Mouse (Mus musculus) kidney, embryonic 15.5 days (tissue): ENCODE measurements around the gene Asl. TPM values are rescaled to one million over a fixed set of nuclear protein-coding genes. Genes with fewer than 3 reads are reported as not detected.
A peak's percentile ranks its signal among the peaks of the same experiment; 100 is the strongest.

Source experiments
- ATAC-seq: fragments of 200-750 bp; cut with Nextera tagmentation; replicated peaks from 2 replicates; pipeline ENCODE4 v1.8.0; 2017; ENCODE audit warnings: moderate TSS enrichment; ENCODE audit not compliant: low FRiP score
- H3K27ac ChIP-seq: fragments of 300-500 bp; sonication (generic); 2 replicates; pipeline ENCODE4 v1.5.1; 2015; ENCODE audit warnings: mild to moderate bottlenecking, inconsistent platforms
- H3K27me3 ChIP-seq: fragments of 300-500 bp; sonication (generic); 2 replicates; pipeline ENCODE4 v1.6.1; 2015; ENCODE audit warnings: inconsistent platforms
- H3K36me3 ChIP-seq: fragments of 300-500 bp; sonication (generic); 2 replicates; pipeline ENCODE4 v1.6.1; 2015; ENCODE audit warnings: inconsistent platforms
- H3K4me1 ChIP-seq: fragments of 300-500 bp; sonication (generic); 2 replicates; pipeline ENCODE4 v1.6.1; 2015; ENCODE audit warnings: inconsistent platforms
- H3K4me2 ChIP-seq: fragments of 300-500 bp; sonication (generic); 2 replicates; pipeline ENCODE4 v1.6.1; 2015; ENCODE audit warnings: moderate library complexity, mild to moderate bottlenecking, inconsistent platforms
- H3K4me3 ChIP-seq: fragments of 300-500 bp; sonication (generic); replicated peaks from 2 replicates; pipeline ENCODE4 v1.5.1; 2015; ENCODE audit warnings: mild to moderate bottlenecking, inconsistent platforms
- H3K9ac ChIP-seq: fragments of 300-500 bp; sonication (generic); 2 replicates; pipeline ENCODE4 v1.6.1; 2015; ENCODE audit warnings: mild to moderate bottlenecking, inconsistent platforms
- H3K9me3 ChIP-seq: fragments of 300-500 bp; sonication (generic); replicated peaks from 2 replicates; pipeline ENCODE4 v1.6.1; 2016; ENCODE audit warnings: inconsistent platforms
- WGBS: fragments of 180-500 bp; shearing (Covaris S2); methylation state at CpG from one replicate; pipeline ENCODE4 v1.1.7; 2015; ENCODE audit warnings: mixed read lengths; 5-methylcytosine and 5-hydroxymethylcytosine counted together
- polyA plus RNA-seq: library from polyadenylated mRNA; unstranded; fragments of >200 nt; fragmentation: Nextera tagmentation; extraction: Ambion mirVana; gene quantifications from 2 replicates; pipeline ENCODE4 v1.2.1, GENCODE M21; 2015

Gene Asl
- polyA plus RNA-seq, 1 experiment from 2014 or later = 50.6 TPM

GRCm38 (mm10) chr5:130001356-130001987 lies 27.6 kb downstream of the Asl start:
- Histone ChIP-seq H3K27ac (no peak overlapping the region), H3K4me1 (peaks cover 17% of the 10 kb centered on the region), H3K36me3 (peaks cover 11% of the 10 kb centered on the region), H3K9ac (no peak overlapping the region), H3K4me2 (peak overlapping the region; percentile 78), H3K27me3 (no peaks in the 10 kb centered on the region), H3K9me3 (peaks cover 8% of the 10 kb centered on the region), H3K4me3 (peak overlapping the region; percentile 70)
- no peak for ATAC-seq
- 48% methylated on average over 5 of the region's 5 CpGs for WGBS

GRCm38 (mm10) chr5:130000735-130001134 lies 28.3 kb downstream of the Asl start:
- peaks cover 17% of the 10 kb centered on the region for H3K4me1 ChIP-seq
- no peak overlapping the region for H3K4me2 ChIP-seq
- 91% methylated on average over 12 of the region's 12 CpGs for WGBS
- H3K36me3 ChIP-seq = peaks cover 18% of the 10 kb centered on the region
- H3K27ac ChIP-seq = no peak overlapping the region
- no peaks in the 10 kb centered on the region for H3K27me3 ChIP-seq
- no peak overlapping the region for H3K4me3 ChIP-seq
- no peak overlapping the region for H3K9ac ChIP-seq
- H3K9me3 ChIP-seq = peaks cover 8% of the 10 kb centered on the region
- no peak for ATAC-seq

- no peak for ATAC-seq
- 27% methylated on average over 4 of the region's 4 CpGs for WGBS
- H3K27me3 ChIP-seq = no peaks in the 10 kb centered on the region
- no peak overlapping the region for H3K4me3 ChIP-seq
- no peak overlapping the region for H3K9ac ChIP-seq
- 0 out of 2 replicates have a peak, but pooled peaks cover 2% of the 10 kb centered on the region for H3K9me3 ChIP-seq
- H3K27ac ChIP-seq = no peak overlapping the region
- H3K4me1 ChIP-seq = peaks cover 17% of the 10 kb centered on the region
- H3K4me2 ChIP-seq = no peak overlapping the region
- H3K36me3 ChIP-seq = peaks cover 25% of the 10 kb centered on the region
Measured at GRCm38 (mm10) chr5:129999097-129999496, 29.9 kb downstream of the Asl start.

- no peaks in the 10 kb centered on the region for H3K27me3 ChIP-seq
- WGBS = 71% methylated on average over 19 of the region's 19 CpGs
- no peak for ATAC-seq
- no peak overlapping the region for H3K27ac ChIP-seq
- H3K4me2 ChIP-seq = no peak overlapping the region
- peaks cover 12% of the 10 kb centered on the region for H3K4me1 ChIP-seq
- H3K9ac ChIP-seq = no peak overlapping the region
- peaks cover 32% of the 10 kb centered on the region for H3K36me3 ChIP-seq
- no peaks in the 10 kb centered on the region for H3K9me3 ChIP-seq
- H3K4me3 ChIP-seq = no peak overlapping the region
Measured at GRCm38 (mm10) chr5:129997700-129998099, 31.3 kb downstream of the Asl start.

GRCm38 (mm10) chr5:129994989-129995388 lies 34.1 kb downstream of the Asl start:
- no peaks in the 10 kb centered on the region for H3K4me1 ChIP-seq
- H3K27ac ChIP-seq = no peak overlapping the region
- no peaks in the 10 kb centered on the region for H3K27me3 ChIP-seq
- H3K9me3 ChIP-seq = no peaks in the 10 kb centered on the region
- ATAC-seq = no peak
- no peak overlapping the region for H3K4me3 ChIP-seq
- no peak overlapping the region for H3K4me2 ChIP-seq
- WGBS = 91% methylated on average over 7 of the region's 7 CpGs
- peaks cover 39% of the 10 kb centered on the region for H3K36me3 ChIP-seq
- no peak overlapping the region for H3K9ac ChIP-seq

- WGBS = 88% methylated on average over 14 of the region's 14 CpGs
- Histone ChIP-seq H3K9me3 (no peaks in the 10 kb centered on the region), H3K27ac (no peak overlapping the region), H3K4me1 (no peaks in the 10 kb centered on the region), H3K27me3 (no peaks in the 10 kb centered on the region), H3K36me3 (peaks cover 46% of the 10 kb centered on the region), H3K4me3 (no peak overlapping the region), H3K9ac (no peak overlapping the region), H3K4me2 (no peak overlapping the region)
- ATAC-seq = no peak
Measured at GRCm38 (mm10) chr5:129993374-129993773, 35.7 kb downstream of the Asl start.

GRCm38 (mm10) chr5:129991898-129992297 lies 37.1 kb downstream of the Asl start:
- no peak overlapping the region for H3K4me3 ChIP-seq
- H3K27ac ChIP-seq = no peak overlapping the region
- H3K9me3 ChIP-seq = no peaks in the 10 kb centered on the region
- no peaks in the 10 kb centered on the region for H3K27me3 ChIP-seq
- H3K36me3 ChIP-seq = peaks cover 45% of the 10 kb centered on the region
- no peak for ATAC-seq
- H3K4me2 ChIP-seq = no peak overlapping the region
- no peaks in the 10 kb centered on the region for H3K4me1 ChIP-seq
- 94% methylated on average over 5 of the region's 5 CpGs for WGBS
- H3K9ac ChIP-seq = no peak overlapping the region

GRCm38 (mm10) chr5:129989376-129989775 lies 39.7 kb downstream of the Asl start:
- no peak for ATAC-seq
- H3K4me1 ChIP-seq = no peaks in the 10 kb centered on the region
- WGBS = 64% methylated on average over 13 of the region's 13 CpGs
- no peak overlapping the region for H3K4me3 ChIP-seq
- no peak overlapping the region for H3K4me2 ChIP-seq
- no peaks in the 10 kb centered on the region for H3K9me3 ChIP-seq
- no peaks in the 10 kb centered on the region for H3K27me3 ChIP-seq
- H3K9ac ChIP-seq = no peak overlapping the region
- H3K36me3 ChIP-seq = peaks cover 30% of the 10 kb centered on the region
- H3K27ac ChIP-seq = no peak overlapping the region

- H3K27ac ChIP-seq = no peak overlapping the region
- H3K9me3 ChIP-seq = no peaks in the 10 kb centered on the region
- WGBS = 63% methylated on average over 3 of the region's 3 CpGs
- H3K27me3 ChIP-seq = no peaks in the 10 kb centered on the region
- H3K4me1 ChIP-seq = no peaks in the 10 kb centered on the region
- H3K9ac ChIP-seq = no peak overlapping the region
- ATAC-seq = no peak
- H3K4me3 ChIP-seq = no peak overlapping the region
- no peak overlapping the region for H3K4me2 ChIP-seq
- peaks cover 16% of the 10 kb centered on the region for H3K36me3 ChIP-seq
Measured at GRCm38 (mm10) chr5:129980216-129980615, 48.8 kb downstream of the Asl start.

GRCm38 (mm10) chr5:129978608-129979007 lies 50.4 kb downstream of the Asl start:
- Histone ChIP-seq H3K9ac (no peak overlapping the region), H3K4me3 (no peak overlapping the region), H3K36me3 (peaks cover 15% of the 10 kb centered on the region), H3K9me3 (no peaks in the 10 kb centered on the region), H3K4me2 (no peak overlapping the region), H3K27ac (no peak overlapping the region), H3K27me3 (no peaks in the 10 kb centered on the region), H3K4me1 (no peaks in the 10 kb centered on the region)
- WGBS = 85% methylated on average over 5 of the region's 5 CpGs
- no peak for ATAC-seq

- Histone ChIP-seq H3K9me3 (no peaks in the 10 kb centered on the region), H3K4me3 (no peak overlapping the region), H3K36me3 (peaks cover 7% of the 10 kb centered on the region), H3K4me2 (no peak overlapping the region), H3K27me3 (no peaks in the 10 kb centered on the region), H3K4me1 (no peaks in the 10 kb centered on the region), H3K9ac (no peak overlapping the region), H3K27ac (no peak overlapping the region)
- WGBS = 72% methylated on average over 4 of the region's 4 CpGs
- no peak for ATAC-seq
Measured at GRCm38 (mm10) chr5:129977768-129978167, 51.3 kb downstream of the Asl start.

GRCm38 (mm10) chr5:129974866-129975311 lies 54.2 kb downstream of the Asl start:
- Histone ChIP-seq H3K9me3 (no peaks in the 10 kb centered on the region), H3K4me3 (no peak overlapping the region), H3K4me2 (no peak overlapping the region), H3K9ac (no peak overlapping the region), H3K27ac (no peak overlapping the region), H3K4me1 (no peaks in the 10 kb centered on the region), H3K36me3 (peaks cover 19% of the 10 kb centered on the region), H3K27me3 (no peaks in the 10 kb centered on the region)
- 82% methylated on average over 4 of the region's 4 CpGs for WGBS
- ATAC-seq = no peak; the same call in 1 of the 2 replicates

- Histone ChIP-seq H3K9me3 (no peaks in the 10 kb centered on the region), H3K27ac (no peak overlapping the region), H3K27me3 (no peaks in the 10 kb centered on the region), H3K4me1 (no peaks in the 10 kb centered on the region), H3K36me3 (peaks cover 19% of the 10 kb centered on the region), H3K4me3 (no peak overlapping the region), H3K9ac (no peak overlapping the region), H3K4me2 (no peak overlapping the region)
- no peak for ATAC-seq
- WGBS = 90% methylated on average over 4 of the region's 4 CpGs
Measured at GRCm38 (mm10) chr5:129974354-129974753, 54.7 kb downstream of the Asl start.
